Mouse (Mus musculus) forebrain, embryonic 10.5 days (tissue): ENCODE measurements at regions not wholly inside any gene's neighbourhood (a gene's known extent, or its start where the extent isn't known, plus 50 kb on each side); places are given as distances from the start of the nearest gene placed in this dataset.

Experiments used
- DNase-seq: peaks from one replicate; pipeline ENCODE4 v3.0.0-alpha.2; 2017; ENCODE audit warnings: low spot score; ENCODE audit errors: extremely low spot score
- H3K27ac ChIP-seq: fragments of 300-500 bp; sonication (generic); 2 replicates; pipeline ENCODE4 v1.5.1; 2016; ENCODE audit warnings: mild to moderate bottlenecking
- H3K27me3 ChIP-seq: fragments of 300-500 bp; sonication (generic); 2 replicates; pipeline ENCODE4 v1.6.1; 2016; ENCODE audit warnings: mild to moderate bottlenecking; ENCODE audit not compliant: poor library complexity, severe bottlenecking
- H3K36me3 ChIP-seq: fragments of 300-500 bp; sonication (generic); replicated peaks from 2 replicates; pipeline ENCODE4 v1.6.1; 2016; ENCODE audit warnings: mild to moderate bottlenecking, moderate library complexity
- H3K4me1 ChIP-seq: fragments of 300-500 bp; sonication (generic); 2 replicates; pipeline ENCODE4 v1.6.1; 2016
- H3K4me3 ChIP-seq: fragments of 300-500 bp; sonication (generic); 2 replicates; pipeline ENCODE4 v1.5.1; 2016; ENCODE audit warnings: mild to moderate bottlenecking, moderate library complexity
- H3K9me3 ChIP-seq: fragments of 300-500 bp; sonication (generic); 2 replicates; pipeline ENCODE4 v1.6.1; 2016; ENCODE audit warnings: mild to moderate bottlenecking, moderate library complexity
- WGBS: fragments of 180-500 bp; shearing (Covaris S2); methylation state at CpG from one replicate; pipeline ENCODE4 v1.1.7; 2016; 5-methylcytosine and 5-hydroxymethylcytosine counted together

- DNase-seq: no peak
- WGBS: 91% methylated on average over 8 of the region's 8 CpGs
- Histone ChIP-seq H3K4me1 (no peaks in the 10 kb centered on the region), H3K27ac (no peak overlapping the region), H3K9me3 (no peaks in the 10 kb centered on the region), H3K27me3 (no peaks in the 10 kb centered on the region), H3K4me3 (no peak overlapping the region), H3K36me3 (no peaks in the 10 kb centered on the region)
Measured at GRCm38 (mm10) chr1:72108678-72109077, 103.4 kb downstream of the Mreg start.

GRCm38 (mm10) chr1:72107125-72107524, 105.0 kb downstream of the Mreg start:
- WGBS: 90% methylated on average over 7 of the region's 7 CpGs
- Histone ChIP-seq H3K36me3 (no peaks in the 10 kb centered on the region), H3K9me3 (no peaks in the 10 kb centered on the region), H3K4me1 (no peaks in the 10 kb centered on the region), H3K4me3 (no peak overlapping the region), H3K27me3 (no peaks in the 10 kb centered on the region), H3K27ac (no peak overlapping the region)
- DNase-seq: no peak

- Histone ChIP-seq H3K9me3 (no peaks in the 10 kb centered on the region), H3K27me3 (no peaks in the 10 kb centered on the region), H3K36me3 (no peaks in the 10 kb centered on the region), H3K27ac (no peak overlapping the region), H3K4me3 (no peak overlapping the region), H3K4me1 (no peaks in the 10 kb centered on the region)
- WGBS: 92% methylated on average over 4 of the region's 4 CpGs
- DNase-seq: no peak
Measured at GRCm38 (mm10) chr1:72106655-72107054, 105.5 kb downstream of the Mreg start.

- no peaks in the 10 kb centered on the region for H3K27me3 ChIP-seq
- DNase-seq: no peak
- WGBS: 91% methylated on average over 5 of the region's 5 CpGs
- no peak overlapping the region for H3K27ac ChIP-seq
- no peaks in the 10 kb centered on the region for H3K9me3 ChIP-seq
- H3K4me3 ChIP-seq: no peak overlapping the region
- no peaks in the 10 kb centered on the region for H3K4me1 ChIP-seq
- no peaks in the 10 kb centered on the region for H3K36me3 ChIP-seq
Measured at GRCm38 (mm10) chr1:72105435-72106057, 106.6 kb downstream of the Mreg start.

GRCm38 (mm10) chr1:72103962-72104361, 108.1 kb downstream of the Mreg start:
- H3K4me1 ChIP-seq: no peaks in the 10 kb centered on the region
- DNase-seq: no peak
- WGBS: 91% methylated on average over 6 of the region's 6 CpGs
- no peaks in the 10 kb centered on the region for H3K27me3 ChIP-seq
- H3K4me3 ChIP-seq: no peak overlapping the region
- H3K36me3 ChIP-seq: no peaks in the 10 kb centered on the region
- no peaks in the 10 kb centered on the region for H3K9me3 ChIP-seq
- no peak overlapping the region for H3K27ac ChIP-seq

- Histone ChIP-seq H3K4me1 (no peaks in the 10 kb centered on the region), H3K27ac (no peak overlapping the region), H3K9me3 (no peaks in the 10 kb centered on the region), H3K27me3 (no peaks in the 10 kb centered on the region), H3K36me3 (no peaks in the 10 kb centered on the region), H3K4me3 (no peak overlapping the region)
- 91% methylated on average over 6 of the region's 6 CpGs for WGBS
- no peak for DNase-seq
Measured at GRCm38 (mm10) chr1:72103387-72103786, 108.7 kb downstream of the Mreg start.

- 83% methylated on average over 5 of the region's 5 CpGs for WGBS
Measured at GRCm38 (mm10) chr1:72099447-72099846, 112.7 kb downstream of the Mreg start.

GRCm38 (mm10) chr1:72091344-72091743, 120.8 kb downstream of the Mreg start:
- no peaks in the 10 kb centered on the region for H3K36me3 ChIP-seq
- 81% methylated on average over 2 of the region's 2 CpGs for WGBS
- H3K27me3 ChIP-seq: no peaks in the 10 kb centered on the region
- no peak overlapping the region for H3K4me3 ChIP-seq
- no peaks in the 10 kb centered on the region for H3K9me3 ChIP-seq
- no peaks in the 10 kb centered on the region for H3K4me1 ChIP-seq
- H3K27ac ChIP-seq: no peak overlapping the region
- DNase-seq: no peak

More at GRCm38 (mm10) chr1:72099447-72099846, 112.7 kb downstream of the Mreg start:
- H3K4me1 ChIP-seq: no peaks in the 10 kb centered on the region
- no peak overlapping the region for H3K4me3 ChIP-seq
- no peaks in the 10 kb centered on the region for H3K36me3 ChIP-seq
- no peak for DNase-seq
- H3K9me3 ChIP-seq: no peaks in the 10 kb centered on the region
- no peaks in the 10 kb centered on the region for H3K27me3 ChIP-seq
- no peak overlapping the region for H3K27ac ChIP-seq

- H3K4me1 ChIP-seq: no peaks in the 10 kb centered on the region
- WGBS: 71% methylated on average over 6 of the region's 6 CpGs
Measured at GRCm38 (mm10) chr1:72085661-72086060, 126.4 kb downstream of the Mreg start.

GRCm38 (mm10) chr1:72084219-72084618, 127.9 kb downstream of the Mreg start:
- WGBS: 89% methylated on average over 3 of the region's 3 CpGs
- H3K36me3 ChIP-seq: no peaks in the 10 kb centered on the region
- H3K9me3 ChIP-seq: no peaks in the 10 kb centered on the region
- DNase-seq: no peak
- no peaks in the 10 kb centered on the region for H3K27me3 ChIP-seq
- H3K4me3 ChIP-seq: no peak overlapping the region
- no peaks in the 10 kb centered on the region for H3K4me1 ChIP-seq
- no peak overlapping the region for H3K27ac ChIP-seq

More at GRCm38 (mm10) chr1:72085661-72086060, 126.4 kb downstream of the Mreg start:
- no peak for DNase-seq
- no peaks in the 10 kb centered on the region for H3K9me3 ChIP-seq
- no peak overlapping the region for H3K27ac ChIP-seq
- H3K36me3 ChIP-seq: no peaks in the 10 kb centered on the region
- no peak overlapping the region for H3K4me3 ChIP-seq
- no peaks in the 10 kb centered on the region for H3K27me3 ChIP-seq

- Histone ChIP-seq H3K4me3 (no peak overlapping the region), H3K27me3 (no peaks in the 10 kb centered on the region), H3K27ac (no peak overlapping the region), H3K36me3 (no peaks in the 10 kb centered on the region), H3K4me1 (no peaks in the 10 kb centered on the region), H3K9me3 (no peaks in the 10 kb centered on the region)
- no peak for DNase-seq
- 89% methylated on average over 4 of the region's 4 CpGs for WGBS
Measured at GRCm38 (mm10) chr1:72082366-72082765, 129.7 kb downstream of the Mreg start.

- 91% methylated on average over 5 of the region's 5 CpGs for whole genome bisulfite sequencing
Measured at GRCm38 (mm10) chr1:72081811-72082210, 130.3 kb downstream of the Mreg start.

GRCm38 (mm10) chr1:72078926-72079550, 133.1 kb downstream of the Mreg start:
- Histone ChIP-seq H3K4me3 (no peak overlapping the region), H3K4me1 (no peaks in the 10 kb centered on the region), H3K9me3 (no peaks in the 10 kb centered on the region), H3K27ac (no peak overlapping the region), H3K36me3 (no peaks in the 10 kb centered on the region), H3K27me3 (no peaks in the 10 kb centered on the region)
- WGBS: 93% methylated on average over 7 of the region's 7 CpGs
- no peak for DNase-seq

More at GRCm38 (mm10) chr1:72081811-72082210, 130.3 kb downstream of the Mreg start:
- Histone ChIP-seq H3K4me3 (no peak overlapping the region), H3K36me3 (no peaks in the 10 kb centered on the region), H3K27me3 (no peaks in the 10 kb centered on the region), H3K9me3 (no peaks in the 10 kb centered on the region), H3K4me1 (no peaks in the 10 kb centered on the region), H3K27ac (no peak overlapping the region)
- DNase-seq: no peak
